Mouse (Mus musculus): ENCODE measurements around the gene Col7a1. TPM values are rescaled to one million over a fixed set of nuclear protein-coding genes. Genes with fewer than 3 reads are reported as not detected.
A peak's percentile ranks its signal among the peaks of the same experiment; 100 is the strongest.

Gene Col7a1
- polyA plus RNA-seq, 1 experiment from 2014 or later: 6.2 TPM

GRCm38 (mm10) chr9:109003201-109003600 lies 49.8 kb downstream of the Col7a1 start:
- 56% methylated on average over 2 of the region's 2 CpGs for WGBS
- ATAC-seq (ENCODE audit: low FRiP score, low TSS enrichment): no peak
- Histone ChIP-seq H3K9me3 (ENCODE audit: control insufficient read depth, low read length) (no peaks in the 10 kb centered on the region), H3K4me3 (ENCODE audit: low read depth, low read length) (no peak overlapping the region), H3K4me1 (replicated peaks; ENCODE audit: control insufficient read depth, insufficient read depth) (no peaks in the 10 kb centered on the region), H3K27me3 (ENCODE audit: control insufficient read depth, insufficient read depth, low read length) (no peaks in the 10 kb centered on the region), H3K4me2 (replicated peaks; ENCODE audit: low read depth) (no peak overlapping the region), H3K9ac (ENCODE audit: low read length) (no peak overlapping the region), H3K27ac (replicated peaks) (no peak overlapping the region), H3K36me3 (ENCODE audit: control insufficient read depth, insufficient read depth, low read length) (no peaks in the 10 kb centered on the region)
- no peak for TF ChIP-seq EP300 (optimal IDR thresholded peaks at IDR 0.05)
- peak; percentile 89 for TF ChIP-seq CTCF (IDR thresholded peaks at IDR 0.05; ENCODE audit: low read depth)
- peak; percentile 64 for DNase-seq (ENCODE audit: low spot score)

- Histone ChIP-seq H3K9me3 (ENCODE audit: control insufficient read depth, low read length) (no peaks in the 10 kb centered on the region), H3K27ac (replicated peaks) (no peak overlapping the region), H3K4me2 (replicated peaks; ENCODE audit: low read depth) (no peak overlapping the region), H3K4me3 (ENCODE audit: low read depth, low read length) (no peak overlapping the region), H3K4me1 (replicated peaks; ENCODE audit: control insufficient read depth, insufficient read depth) (no peaks in the 10 kb centered on the region), H3K36me3 (ENCODE audit: control insufficient read depth, insufficient read depth, low read length) (no peaks in the 10 kb centered on the region), H3K27me3 (ENCODE audit: control insufficient read depth, insufficient read depth, low read length) (no peaks in the 10 kb centered on the region), H3K9ac (ENCODE audit: low read length) (no peak overlapping the region)
- ATAC-seq (ENCODE audit: low FRiP score, low TSS enrichment) (no peak), DNase-seq (ENCODE audit: low spot score) (no peak)
- TF ChIP-seq EP300 (optimal IDR thresholded peaks at IDR 0.05) (no peak), CTCF (IDR thresholded peaks at IDR 0.05; ENCODE audit: low read depth) (no peak)
- 81% methylated on average over 21 of the region's 21 CpGs for WGBS
These were observed 53.8 kb downstream of the Col7a1 start for GRCm38 (mm10) chr9:109007025-109007780.

GRCm38 (mm10) chr9:109008081-109008480 lies 54.7 kb downstream of the Col7a1 start:
- no peak overlapping the region for H3K27ac ChIP-seq (replicated peaks)
- no peaks in the 10 kb centered on the region for H3K27me3 ChIP-seq (ENCODE audit: control insufficient read depth, insufficient read depth, low read length)
- no peak overlapping the region for H3K4me3 ChIP-seq (ENCODE audit: low read depth, low read length)
- no peaks in the 10 kb centered on the region for H3K4me1 ChIP-seq (replicated peaks; ENCODE audit: control insufficient read depth, insufficient read depth)
- ATAC-seq (ENCODE audit: low FRiP score, low TSS enrichment) (no peak), DNase-seq (ENCODE audit: low spot score) (no peak)
- H3K4me2 ChIP-seq (replicated peaks; ENCODE audit: low read depth): no peak overlapping the region
- WGBS: 87% methylated on average over 9 of the region's 9 CpGs
- H3K36me3 ChIP-seq (ENCODE audit: control insufficient read depth, insufficient read depth, low read length): no peaks in the 10 kb centered on the region
- no peak overlapping the region for H3K9ac ChIP-seq (ENCODE audit: low read length)
- H3K9me3 ChIP-seq (ENCODE audit: control insufficient read depth, low read length): no peaks in the 10 kb centered on the region
- TF ChIP-seq CTCF (IDR thresholded peaks at IDR 0.05; ENCODE audit: low read depth) (no peak), EP300 (optimal IDR thresholded peaks at IDR 0.05) (no peak)

GRCm38 (mm10) chr9:109008994-109009635 lies 55.7 kb downstream of the Col7a1 start:
- Histone ChIP-seq H3K36me3 (ENCODE audit: control insufficient read depth, insufficient read depth, low read length) (no peaks in the 10 kb centered on the region), H3K27ac (replicated peaks) (no peak overlapping the region), H3K27me3 (ENCODE audit: control insufficient read depth, insufficient read depth, low read length) (no peaks in the 10 kb centered on the region), H3K4me2 (replicated peaks; ENCODE audit: low read depth) (no peak overlapping the region), H3K4me1 (replicated peaks; ENCODE audit: control insufficient read depth, insufficient read depth) (no peaks in the 10 kb centered on the region), H3K9ac (ENCODE audit: low read length) (no peak overlapping the region; the same call in 1 of the 2 replicates), H3K4me3 (ENCODE audit: low read depth, low read length) (no peak overlapping the region), H3K9me3 (ENCODE audit: control insufficient read depth, low read length) (no peaks in the 10 kb centered on the region)
- 57% methylated on average over 10 of the region's 10 CpGs for WGBS
- no peak for DNase-seq (ENCODE audit: low spot score)
- ATAC-seq (ENCODE audit: low FRiP score, low TSS enrichment): no peak; the same call in 1 of the 2 replicates
- TF ChIP-seq CTCF (IDR thresholded peaks at IDR 0.05; ENCODE audit: low read depth) (no peak), EP300 (optimal IDR thresholded peaks at IDR 0.05) (no peak)

- Histone ChIP-seq H3K9ac (ENCODE audit: low read length) (no peak overlapping the region; the same call in 1 of the 2 replicates), H3K27me3 (ENCODE audit: control insufficient read depth, insufficient read depth, low read length) (no peaks in the 10 kb centered on the region), H3K4me1 (replicated peaks; ENCODE audit: control insufficient read depth, insufficient read depth) (no peaks in the 10 kb centered on the region), H3K4me3 (ENCODE audit: low read depth, low read length) (no peak overlapping the region), H3K27ac (replicated peaks) (no peak overlapping the region), H3K36me3 (ENCODE audit: control insufficient read depth, insufficient read depth, low read length) (no peaks in the 10 kb centered on the region), H3K9me3 (ENCODE audit: control insufficient read depth, low read length) (no peaks in the 10 kb centered on the region), H3K4me2 (replicated peaks; ENCODE audit: low read depth) (no peak overlapping the region)
- peak; percentile 63 for ATAC-seq (ENCODE audit: low FRiP score, low TSS enrichment)
- TF ChIP-seq CTCF (IDR thresholded peaks at IDR 0.05; ENCODE audit: low read depth): no peak
- TF ChIP-seq EP300 (optimal IDR thresholded peaks at IDR 0.05): no peak
- DNase-seq (ENCODE audit: low spot score): peak; percentile 46
- WGBS: 42% methylated on average over 17 of the region's 17 CpGs
These were observed 56.4 kb downstream of the Col7a1 start for GRCm38 (mm10) chr9:109009636-109010315.
